Mouse (Mus musculus): ENCODE data around the gene Inpp5d.

Inpp5d gene

DNA sequence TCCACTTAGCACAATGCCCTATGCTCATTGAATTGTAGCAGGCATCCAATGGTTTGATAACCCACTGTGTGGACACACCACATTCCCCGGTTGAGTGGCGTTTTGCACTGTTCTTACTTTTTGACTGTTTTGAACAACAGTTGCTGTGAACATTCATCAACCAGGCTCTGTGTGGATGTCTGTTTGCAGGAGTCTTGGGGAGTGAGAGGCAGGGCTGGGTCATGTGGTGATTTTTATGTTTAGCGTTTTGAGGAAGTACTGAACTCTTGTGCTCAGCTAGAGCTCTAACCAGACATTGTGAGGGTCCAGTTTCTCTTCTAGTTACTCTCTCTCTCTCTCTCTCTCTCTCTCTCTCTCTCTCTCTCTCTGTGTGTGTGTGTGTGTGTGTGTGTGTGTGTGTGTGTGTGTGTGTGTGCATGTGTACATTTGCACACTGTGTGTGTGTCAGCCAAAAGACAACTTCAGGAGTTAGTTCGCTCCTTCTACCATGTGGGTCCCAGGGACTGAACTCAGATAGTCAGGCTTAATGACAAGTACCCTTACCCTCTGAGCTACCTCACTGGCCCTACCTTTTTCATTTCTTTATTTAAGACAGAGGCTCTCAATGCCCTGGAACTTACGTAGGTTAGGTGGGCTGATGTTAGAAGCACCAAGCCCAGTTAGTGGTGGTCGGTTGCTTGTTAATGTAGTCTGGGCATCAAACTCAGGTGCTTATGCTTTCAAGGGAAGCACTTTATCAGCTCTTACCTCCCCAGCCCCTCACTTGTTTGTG is 5.3 kb downstream of the Inpp5d start:
- no peak for DNase-seq

DNA sequence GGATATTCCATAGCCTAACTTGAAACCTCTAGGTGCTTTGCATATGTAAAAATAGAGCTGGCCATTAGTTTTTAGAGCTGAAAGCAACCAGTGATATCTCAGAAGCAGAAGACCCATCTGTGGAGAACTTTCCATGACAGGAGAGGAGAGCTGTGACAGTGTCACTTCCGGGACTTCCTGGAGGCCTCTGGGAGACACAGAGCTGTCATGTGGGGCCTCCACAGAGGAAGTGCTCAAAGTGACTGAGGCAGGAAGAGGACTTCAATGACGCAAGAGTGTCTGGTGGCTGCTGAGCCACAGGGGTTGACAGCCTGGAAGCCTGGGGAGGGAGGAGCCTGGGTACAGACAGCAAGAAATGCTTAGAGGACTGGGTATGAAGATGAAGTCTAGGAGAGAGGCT is 6.2 kb downstream of the Inpp5d start:
- DNase-seq, result no peak

DNA sequence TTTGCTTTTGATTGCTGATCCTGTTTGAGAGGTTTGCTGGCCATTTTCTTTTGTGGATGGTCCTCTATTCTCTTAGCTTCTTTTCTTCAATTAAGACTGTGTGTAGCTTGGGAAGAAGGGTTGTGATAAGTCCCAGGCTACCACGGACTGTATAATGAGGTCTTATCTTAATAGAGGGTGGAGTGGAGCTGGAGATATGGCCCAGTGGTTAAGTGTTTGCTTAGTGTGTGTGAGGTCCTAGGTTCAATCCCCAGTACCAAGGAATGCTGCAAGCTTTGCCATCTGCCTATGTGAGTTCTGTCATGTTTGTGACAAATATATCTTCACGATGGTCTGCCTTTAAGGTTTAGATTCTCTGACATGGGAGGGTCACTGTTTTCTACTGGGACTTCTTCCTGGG is 8.0 kb downstream of the Inpp5d start:
- no peak for DNase-seq

DNA sequence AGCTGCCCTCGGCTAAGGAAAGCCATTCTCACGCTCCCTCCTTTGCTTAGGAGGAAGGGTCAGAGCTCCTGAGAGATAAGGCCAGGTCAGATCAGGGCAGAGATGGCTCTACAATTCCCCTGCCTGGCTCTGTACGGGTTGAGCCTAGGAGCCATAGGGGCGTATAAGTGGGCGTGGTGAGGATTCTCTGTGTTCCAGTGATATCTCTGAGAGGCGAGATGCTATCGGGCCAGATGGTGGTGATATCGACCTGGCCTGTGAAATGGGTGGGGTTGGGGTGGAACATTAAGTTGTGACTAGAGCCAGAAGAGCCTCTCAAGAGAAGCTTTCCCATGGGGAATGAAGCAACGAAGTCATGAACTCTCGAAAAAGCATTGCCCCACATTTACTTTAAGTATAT is 11.5 kb downstream of the Inpp5d start:
- no peak for DNase-seq

DNA sequence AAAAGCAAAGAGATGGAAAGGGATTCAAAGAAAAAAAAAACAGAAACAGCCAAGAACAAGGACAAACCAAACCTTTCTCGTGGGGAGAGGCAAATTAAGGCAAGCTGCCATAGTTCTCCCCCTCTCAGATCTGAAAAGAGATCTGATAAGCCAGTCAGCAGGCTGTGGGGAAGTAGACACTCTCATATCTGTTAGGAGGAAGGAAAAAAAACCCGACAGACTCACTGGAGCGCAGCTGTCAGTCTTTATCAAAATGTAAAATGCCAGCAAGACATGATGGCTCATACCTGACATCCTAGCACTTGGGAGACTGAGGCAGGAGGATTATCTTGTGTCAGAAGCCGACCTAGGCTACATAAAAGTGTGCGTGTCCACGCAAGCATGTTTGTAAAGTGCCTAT is 12.1 kb downstream of the Inpp5d start:
- DNase-seq, result no peak

DNA sequence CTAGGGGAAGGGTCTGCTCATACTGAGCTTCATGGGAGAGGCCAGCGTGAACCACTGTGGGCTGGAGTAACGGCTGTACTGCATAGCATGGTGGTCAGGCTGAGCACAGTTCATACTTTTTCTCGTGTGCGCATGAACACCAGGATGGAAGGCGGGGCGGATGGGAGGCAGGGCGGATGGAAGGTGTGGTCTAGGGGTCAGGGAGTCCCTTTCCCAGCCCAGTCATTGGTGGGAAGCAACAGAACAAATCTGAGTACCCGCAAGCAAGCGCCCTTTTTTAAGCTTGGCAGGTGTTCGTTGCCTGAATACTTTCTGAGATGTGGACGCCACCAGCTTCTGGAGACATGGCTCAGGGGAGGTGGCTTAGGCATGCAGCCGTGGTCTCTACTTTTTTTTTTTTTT is 16.6 kb downstream of the Inpp5d start:
- no peak for DNase-seq

DNA sequence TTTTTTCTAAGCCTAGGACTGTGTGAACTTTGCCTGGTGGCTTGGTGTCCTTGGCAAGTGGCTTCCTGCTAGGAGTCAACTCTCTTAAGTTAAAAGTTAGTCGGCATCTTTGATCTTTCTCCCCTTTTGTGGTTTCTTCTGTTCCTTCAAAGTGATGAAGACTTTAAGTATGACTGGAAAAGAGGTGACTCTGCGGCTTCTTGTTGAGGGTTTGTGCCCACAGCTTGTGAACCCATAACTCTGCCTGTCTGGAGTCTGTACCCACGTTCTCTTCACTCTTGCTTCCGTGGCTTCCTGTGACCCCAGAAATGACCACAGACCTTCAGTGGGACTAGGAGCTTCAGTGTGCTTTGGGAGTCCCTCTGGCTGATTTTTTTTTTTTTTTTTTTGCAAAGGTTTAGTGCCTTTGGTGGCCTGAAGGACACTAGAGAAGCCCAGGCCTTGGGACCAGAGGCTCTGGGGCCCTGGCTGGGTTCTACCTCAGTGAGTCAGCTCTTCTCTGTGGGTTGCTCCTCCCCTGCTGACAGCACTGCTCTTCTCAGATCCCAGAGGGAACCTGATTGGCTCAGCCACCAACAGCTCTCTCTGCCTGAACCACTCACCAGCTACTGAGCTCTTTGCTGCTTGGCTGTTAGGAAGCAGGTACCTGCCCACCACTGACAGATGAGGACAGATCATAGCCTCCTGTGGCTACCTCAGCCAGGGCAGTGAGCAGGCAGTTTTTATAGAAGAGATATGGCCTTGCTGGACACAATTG is 17.2 kb downstream of the Inpp5d start:
- DNase-seq, result no peak

DNA sequence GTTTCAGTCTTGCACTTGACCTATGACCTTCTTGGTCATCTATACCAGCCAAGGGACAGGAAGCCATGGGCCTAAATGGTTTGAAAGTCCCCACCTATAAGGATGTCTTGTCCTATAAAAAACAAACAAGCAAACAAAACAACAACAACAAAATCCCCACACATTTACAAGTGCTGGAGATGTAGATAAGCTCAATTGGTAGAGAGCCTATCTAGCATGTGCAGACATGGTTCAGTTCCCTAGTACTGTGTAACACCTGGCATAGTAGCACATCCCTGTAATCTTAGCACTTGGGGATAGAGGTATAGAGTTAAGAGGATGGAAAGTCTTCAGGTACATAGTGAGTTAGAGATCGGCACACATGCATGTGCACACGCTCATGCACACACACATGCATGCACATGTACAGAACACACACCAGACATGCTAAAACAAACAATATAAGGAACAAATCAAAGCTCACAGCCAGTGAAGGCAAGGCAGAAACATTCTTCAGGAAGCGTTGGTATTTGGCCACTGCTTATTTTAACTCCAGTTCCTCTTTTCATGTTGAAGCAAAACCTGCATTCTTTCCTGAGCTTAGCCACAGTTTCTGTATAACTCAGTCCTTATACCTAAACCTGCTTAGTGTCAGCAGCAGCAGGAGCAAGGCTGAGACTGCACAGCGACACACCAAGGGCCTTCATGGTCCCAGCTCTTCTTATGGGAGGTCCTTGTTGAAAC is 17.9 kb downstream of the Inpp5d start:
- no peak for DNase-seq

DNA sequence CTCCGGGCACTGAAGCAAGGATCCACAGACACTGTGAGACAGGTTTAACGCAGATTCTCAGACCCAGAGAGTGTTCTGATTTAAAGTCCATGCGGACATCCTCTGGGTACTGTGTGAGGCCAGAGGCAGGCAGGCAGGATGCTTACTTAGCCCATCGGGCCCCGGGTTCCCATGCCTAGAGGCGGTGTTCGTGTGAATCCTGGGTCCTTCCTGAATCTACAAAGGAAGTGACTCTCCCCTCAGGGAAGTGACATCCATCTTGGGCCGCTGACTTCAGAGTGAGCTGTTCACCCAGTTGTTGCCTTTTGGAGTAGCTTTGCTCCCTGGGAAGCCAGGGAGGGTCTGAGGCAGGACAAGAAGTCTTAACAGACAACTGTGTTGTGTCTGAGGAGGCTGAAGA is 19.6 kb downstream of the Inpp5d start:
- DNase-seq, result no peak

DNA sequence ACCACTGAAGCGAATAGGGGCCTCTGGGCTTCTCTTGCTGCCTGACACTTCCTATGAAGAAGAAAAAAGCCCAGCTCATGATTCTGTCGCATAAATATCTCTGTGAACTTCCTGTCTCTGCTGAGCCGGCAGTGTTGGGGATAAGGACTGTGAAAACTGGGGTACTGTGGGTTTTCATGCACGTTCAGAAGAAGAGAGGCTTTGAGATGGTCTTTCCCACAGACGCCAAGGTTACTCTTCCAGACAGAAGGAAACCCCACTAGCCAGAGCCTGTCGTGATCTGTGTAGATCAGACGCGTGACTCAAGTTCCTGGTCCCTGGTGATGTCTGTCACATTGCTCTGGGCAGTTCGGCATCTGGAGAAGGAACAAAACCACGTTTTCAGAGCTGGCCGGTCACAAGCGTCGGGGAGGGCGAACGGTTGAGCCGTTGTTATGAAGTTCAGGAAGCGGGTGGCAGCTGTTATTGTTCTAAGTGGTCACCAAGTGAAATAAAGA is 20.1 kb downstream of the Inpp5d start:
- DNase-seq, result peak; percentile 13

DNA sequence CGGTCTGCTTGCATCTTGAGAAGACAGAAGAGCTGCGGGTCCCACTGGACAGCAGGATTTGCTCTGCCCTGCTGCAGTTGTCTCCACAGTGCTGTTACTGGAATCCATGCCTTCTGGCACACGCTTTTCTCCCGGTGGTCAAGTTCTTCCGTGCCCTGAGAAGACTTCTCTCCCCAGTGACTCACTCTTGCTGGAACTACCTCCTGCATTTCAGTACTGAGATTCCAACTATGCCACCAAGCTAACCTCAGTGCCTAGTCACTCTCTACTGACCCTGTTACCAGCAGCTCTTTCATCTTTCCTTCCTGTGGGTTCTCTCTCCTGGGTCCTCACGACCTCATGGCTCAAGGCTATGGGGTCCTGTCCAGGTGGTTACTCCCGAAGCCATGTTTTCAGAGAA is 22.9 kb downstream of the Inpp5d start:
- no peak for DNase-seq

DNA sequence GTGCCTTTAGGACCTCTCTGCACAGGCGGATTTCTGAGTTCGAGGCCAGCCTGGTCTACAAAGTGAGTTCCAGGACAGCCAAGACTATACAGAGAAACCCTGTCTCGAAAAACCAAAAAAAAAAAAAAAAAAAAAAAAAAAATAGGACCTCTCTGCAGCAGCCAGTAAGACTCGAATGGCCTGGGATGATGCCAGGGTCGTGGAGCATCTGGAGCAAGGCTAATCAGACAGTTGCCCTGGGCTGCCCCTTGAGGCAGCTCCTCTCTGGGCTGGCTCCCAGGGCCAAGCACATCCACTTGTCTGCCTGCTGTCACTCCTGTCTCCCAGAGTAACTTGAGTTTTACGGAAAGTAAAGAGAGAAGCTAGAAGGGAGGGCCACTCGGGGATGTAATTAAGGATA is 24.9 kb downstream of the Inpp5d start:
- no peak for DNase-seq

DNA sequence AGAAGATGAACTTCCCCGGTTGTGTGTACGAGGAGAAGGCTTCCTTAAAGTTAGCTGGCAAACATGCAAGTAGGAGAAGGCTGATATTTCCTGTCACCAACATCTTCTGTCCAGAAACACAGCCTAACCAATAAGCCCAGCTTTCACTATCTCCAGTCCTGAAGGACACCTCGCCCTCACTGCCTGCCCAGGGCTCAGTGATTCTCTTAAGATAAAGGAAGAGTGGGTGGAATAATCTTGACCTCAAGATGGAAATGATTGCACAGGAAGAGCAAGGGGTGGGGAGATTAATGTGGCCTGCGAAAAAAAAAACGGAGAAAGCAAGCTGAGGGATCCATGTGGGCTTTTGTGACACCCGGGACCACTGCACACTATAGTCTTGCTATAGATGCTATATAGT is 25.6 kb downstream of the Inpp5d start:
- DNase-seq, result no peak

DNA sequence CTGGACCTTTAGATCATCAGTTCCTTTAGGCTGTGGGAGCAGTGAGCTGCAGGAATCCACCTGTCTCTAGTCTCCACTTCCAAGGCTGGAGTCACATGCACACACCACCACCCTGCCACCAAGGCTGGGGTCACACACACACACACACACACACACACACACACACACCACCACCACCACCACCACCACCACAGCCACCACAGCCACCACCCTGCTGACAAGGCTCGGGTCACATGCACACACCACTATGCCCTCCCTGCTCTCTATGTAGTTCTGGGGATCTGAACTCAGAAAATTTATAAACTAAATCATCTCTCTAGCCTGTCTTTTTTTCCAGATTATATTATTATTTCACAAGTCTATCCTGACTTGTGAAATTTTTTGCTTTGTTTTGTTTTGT is 27.7 kb downstream of the Inpp5d start:
- no peak for DNase-seq

DNA sequence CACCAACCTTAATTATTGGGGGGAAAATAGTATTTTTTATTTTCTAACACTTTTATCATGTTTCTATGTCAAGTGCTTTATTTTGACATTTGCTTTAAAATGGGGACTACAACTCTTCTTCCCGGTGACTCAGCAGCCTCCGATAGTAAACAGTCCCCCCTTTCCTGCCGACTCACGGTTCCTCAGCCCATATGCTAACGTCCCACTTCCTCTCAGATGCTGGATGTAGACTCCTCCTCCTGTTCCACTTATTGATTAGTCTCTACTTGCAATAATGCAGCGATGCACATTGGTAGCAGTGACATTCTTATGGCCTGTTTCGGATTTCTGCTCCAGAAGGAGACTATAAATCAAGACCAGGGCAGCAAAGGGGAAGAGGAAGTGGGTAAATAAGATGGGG is 28.5 kb downstream of the Inpp5d start:
- peak; percentile 33 for DNase-seq

DNA sequence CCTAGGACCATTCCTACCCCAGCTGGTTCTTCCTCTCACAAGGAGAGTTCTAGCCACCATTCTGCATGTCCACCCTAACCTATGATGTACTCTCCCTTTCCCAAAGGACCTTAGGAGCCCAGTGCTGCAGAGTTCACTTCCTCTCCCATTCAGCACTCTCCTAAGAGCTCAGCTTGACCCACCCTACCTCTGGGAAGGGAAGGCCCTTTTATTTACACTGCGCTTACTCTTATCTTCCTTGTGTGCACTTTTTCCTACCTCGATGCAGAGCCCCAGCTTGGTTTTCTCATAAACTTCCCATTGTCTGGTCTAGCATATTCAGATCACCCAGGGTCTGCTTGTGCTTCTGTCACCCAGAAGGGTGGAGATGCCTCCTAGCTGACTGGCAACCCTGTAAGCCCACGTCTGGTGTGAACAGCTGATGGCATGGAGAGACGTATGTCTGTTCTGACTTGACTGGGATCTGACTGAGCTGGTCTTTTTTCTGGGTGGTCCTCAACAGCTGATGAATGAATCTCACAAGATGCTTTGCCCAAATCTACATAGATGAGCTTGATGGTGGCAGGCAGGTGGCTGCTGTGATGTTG is 29.2 kb downstream of the Inpp5d start:
- no peak for DNase-seq

DNA sequence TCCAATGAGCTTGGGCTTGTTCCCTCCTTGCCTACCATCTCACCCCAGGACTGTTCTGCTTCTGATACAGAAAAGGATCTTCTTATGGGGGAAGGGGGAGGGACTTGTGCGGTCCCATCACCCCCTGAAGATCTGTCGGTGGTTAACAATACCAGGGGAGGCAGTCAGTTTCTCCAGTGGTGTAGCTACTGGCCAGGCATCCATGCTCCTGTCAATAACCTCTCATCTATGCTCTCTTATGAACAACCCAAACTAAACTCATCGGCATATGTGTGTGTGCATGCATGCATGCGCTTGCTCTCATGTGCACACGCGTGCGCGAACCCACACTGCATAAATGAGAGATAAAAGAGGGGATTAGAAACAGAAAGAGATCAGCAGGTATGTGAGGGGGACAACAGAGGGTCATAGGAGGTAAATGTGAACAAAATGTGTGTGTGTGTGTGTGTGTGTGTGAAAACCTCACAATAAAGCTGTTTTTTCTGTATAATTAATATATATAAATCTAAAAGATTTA is 29.9 kb downstream of the Inpp5d start:
- no peak for DNase-seq

DNA sequence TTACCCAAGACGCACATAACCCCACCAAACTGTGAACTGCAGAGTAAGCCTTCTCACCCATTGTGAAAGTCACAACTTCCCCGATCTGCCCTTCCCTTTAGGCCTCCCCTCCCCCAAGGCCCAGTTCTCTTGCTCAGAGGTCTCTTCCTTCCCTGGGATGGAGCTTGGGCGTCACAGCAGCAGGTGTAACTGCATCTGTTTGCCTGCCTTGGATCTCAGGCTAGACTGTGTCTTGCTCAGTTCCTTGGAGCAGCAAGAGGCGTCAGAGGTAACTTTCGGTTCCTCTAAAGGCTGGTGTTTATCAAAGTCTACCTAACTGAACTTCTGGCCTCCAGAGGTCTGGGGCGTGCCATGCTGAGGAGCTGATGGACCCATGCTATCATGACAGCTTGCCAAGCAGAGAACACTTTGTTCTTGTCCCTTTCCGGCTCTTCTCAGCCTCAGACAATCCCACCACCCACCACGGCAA is 30.5 kb downstream of the Inpp5d start:
- DNase-seq, result peak; percentile 19

DNA sequence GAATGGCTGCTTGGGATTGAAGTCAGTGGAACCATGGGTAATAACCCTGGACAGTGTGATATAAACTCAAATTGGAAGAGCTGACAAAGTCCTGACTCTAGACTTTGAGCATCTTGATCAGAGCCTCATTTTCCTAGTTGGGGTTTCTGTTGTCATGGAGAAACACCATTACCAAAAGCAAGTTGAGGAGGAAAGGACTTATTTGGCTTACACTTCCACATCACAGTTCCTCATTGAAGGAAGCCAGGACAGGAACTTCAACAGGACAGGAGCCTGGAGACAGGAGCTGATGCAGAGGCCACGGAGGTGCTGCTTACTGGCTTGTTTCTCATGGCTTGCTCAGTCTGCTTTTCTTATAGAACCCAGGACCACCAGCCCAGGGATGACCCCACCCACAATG is 31.3 kb downstream of the Inpp5d start:
- DNase-seq, result no peak

DNA sequence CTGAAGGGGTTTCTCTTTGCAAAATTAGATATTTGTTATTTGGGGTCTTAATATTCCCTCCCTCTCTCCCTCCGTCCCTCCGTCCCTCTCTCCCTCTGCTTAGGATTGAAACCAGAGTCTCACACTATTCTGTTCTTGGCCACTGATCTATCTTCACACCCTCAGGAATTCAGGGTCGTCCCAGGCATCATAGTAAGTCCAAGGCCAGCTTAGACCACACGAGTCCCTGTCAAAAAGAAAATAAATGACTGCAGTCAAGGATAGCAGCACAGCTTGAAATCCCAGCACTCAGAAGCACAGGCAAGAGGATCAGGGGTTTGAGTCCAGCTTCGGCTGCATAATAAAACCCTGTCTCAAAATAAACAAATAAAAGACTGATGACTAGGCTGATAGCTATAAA is 35.0 kb downstream of the Inpp5d start:
- DNase-seq, result no peak

DNA sequence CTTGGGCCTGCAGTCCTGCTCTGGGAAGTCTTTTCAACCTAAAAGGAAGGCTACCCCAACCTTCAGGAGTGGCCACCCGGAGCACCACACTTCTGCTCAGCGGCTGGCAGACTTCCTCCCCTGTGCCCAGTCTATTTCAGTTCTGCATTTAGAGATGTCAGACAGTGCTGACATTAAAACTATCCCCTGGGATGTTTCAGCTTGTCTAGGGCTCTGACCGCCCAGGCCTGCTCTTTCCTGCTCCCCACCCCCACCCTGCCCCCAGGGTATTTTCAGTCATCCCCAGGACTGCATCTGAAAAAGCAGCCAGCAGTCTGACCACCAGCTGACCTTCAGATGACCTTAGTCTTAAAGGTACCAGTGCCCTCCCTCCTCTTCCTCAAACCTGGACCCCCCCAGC is 38.0 kb downstream of the Inpp5d start:
- DNase-seq, result peak; percentile 10

DNA sequence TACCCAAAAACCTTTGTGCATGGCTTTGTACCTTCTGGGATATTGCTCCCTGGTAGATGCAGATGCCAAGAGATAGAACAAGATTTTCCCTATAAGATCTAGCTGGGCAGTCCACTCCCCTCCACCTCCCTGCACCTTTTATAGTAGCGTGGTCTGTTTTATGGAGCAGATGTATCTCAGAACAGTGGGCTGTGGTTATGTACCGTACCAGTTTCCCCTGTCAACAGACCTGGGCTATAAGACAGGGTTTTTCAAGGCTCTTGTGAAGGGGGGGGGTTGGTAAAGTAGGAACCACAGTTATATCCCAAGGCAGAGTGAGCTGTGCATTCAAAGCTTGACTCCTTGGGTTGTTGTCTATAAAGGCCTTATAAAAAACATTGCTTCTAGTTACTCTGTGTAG is 38.4 kb downstream of the Inpp5d start:
- no peak for DNase-seq
